Mouse (Mus musculus) hindbrain, postnatal 0 days (tissue): ENCODE measurements around the gene Dapk2. TPM values are rescaled to one million over a fixed set of nuclear protein-coding genes. Genes with fewer than 3 reads are reported as not detected.
A peak's percentile ranks its signal among the peaks of the same experiment; 100 is the strongest.

Source experiments
- ATAC-seq: fragments of 200-750 bp; cut with Nextera tagmentation; 2 replicates; pipeline ENCODE4 v1.8.0; 2017; ENCODE audit warnings: mild to moderate bottlenecking, moderate TSS enrichment, moderate library complexity
- DNase-seq: peaks from one replicate; pipeline ENCODE4 v3.0.0-alpha.2; 2015; ENCODE audit warnings: low spot score
- H3K27ac ChIP-seq: fragments of 300-500 bp; sonication (generic); 2 replicates; pipeline ENCODE4 v1.5.1; 2014; ENCODE audit warnings: mild to moderate bottlenecking
- H3K27me3 ChIP-seq: fragments of 300-500 bp; sonication (generic); 2 replicates; pipeline ENCODE4 v1.6.1; 2014; ENCODE audit warnings: low read length, mixed read lengths; ENCODE audit not compliant: insufficient read depth
- H3K36me3 ChIP-seq: fragments of 300-500 bp; sonication (generic); 2 replicates; pipeline ENCODE4 v1.6.1; 2014; ENCODE audit warnings: low read length, mixed read lengths; ENCODE audit not compliant: insufficient read depth
- H3K4me1 ChIP-seq: fragments of 300-500 bp; sonication (generic); 2 replicates; pipeline ENCODE4 v1.6.1; 2014; ENCODE audit warnings: antibody characterized with exemption, low read length, mixed read lengths; ENCODE audit not compliant: insufficient read depth
- H3K4me2 ChIP-seq: fragments of 300-500 bp; sonication (generic); 2 replicates; pipeline ENCODE4 v1.6.1; 2014; ENCODE audit warnings: low read depth, mild to moderate bottlenecking, low read length, moderate library complexity, mixed read lengths
- H3K4me3 ChIP-seq: fragments of 300-500 bp; sonication (generic); 2 replicates; pipeline ENCODE4 v1.5.1; 2014; ENCODE audit warnings: low read length
- H3K9ac ChIP-seq: fragments of 300-500 bp; sonication (generic); replicated peaks from 2 replicates; pipeline ENCODE4 v1.6.1; 2014; ENCODE audit warnings: mild to moderate bottlenecking, low read length, moderate library complexity, mixed read lengths
- H3K9me3 ChIP-seq: fragments of 300-500 bp; sonication (generic); 2 replicates; pipeline ENCODE4 v1.6.1; 2016; ENCODE audit warnings: low read length, mixed read lengths
- CTCF ChIP-seq: IDR thresholded peaks from 2 replicates; pipeline ENCODE4 v1.5.1; 2016; ENCODE audit warnings: antibody characterized with exemption, control low read depth, low read depth
- whole genome bisulfite sequencing: fragments of 180-500 bp; shearing (Covaris S2); extraction: QIAGEN DNeasy Blood & Tissue Kit; methylation state at CpG from one replicate; pipeline ENCODE4 v1.1.7; 2014; 5-methylcytosine and 5-hydroxymethylcytosine counted together
- polyA plus RNA-seq: library from polyadenylated mRNA; unstranded; fragments of >200 nt; fragmentation: Nextera tagmentation; extraction: Ambion mirVana; gene quantifications from 2 replicates; pipeline ENCODE4 v1.2.1, GENCODE M21; 2015
- total RNA-seq: library from RNA; depleted of rRNA; stranded (reverse); fragments of >200 nt; gene quantifications from 2 replicates; pipeline ENCODE4 v1.2.3, GENCODE M21; 2014

Gene Dapk2
- total and polyA plus RNA-seq, 2 experiments from 2014 or later, result 0.21 to 0.55 TPM

GRCm38 (mm10) chr9:66196561-66196960, 38.5 kb downstream of the Dapk2 start:
- WGBS, result 75% methylated on average over 3 of the region's 3 CpGs
- no peak overlapping the region for H3K27ac ChIP-seq
- ATAC-seq, result no peak

GRCm38 (mm10) chr9:66198533-66198932, 40.5 kb downstream of the Dapk2 start:
- no peak for DNase-seq
- WGBS, result 96% methylated on average over 1 of the region's 1 CpGs

More at GRCm38 (mm10) chr9:66196561-66196960, 38.5 kb downstream of the Dapk2 start:
- no peak for TF ChIP-seq CTCF
- Histone ChIP-seq H3K4me2 (no peak overlapping the region), H3K27me3 (no peaks in the 10 kb centered on the region), H3K4me1 (no peaks in the 10 kb centered on the region), H3K36me3 (no peaks in the 10 kb centered on the region), H3K9me3 (no peaks in the 10 kb centered on the region), H3K9ac (no peak overlapping the region), H3K4me3 (no peak overlapping the region)
- DNase-seq, result no peak

GRCm38 (mm10) chr9:66199657-66200410, 41.8 kb downstream of the Dapk2 start:
- Histone ChIP-seq H3K4me3 (no peak overlapping the region), H3K4me2 (no peak overlapping the region), H3K36me3 (no peaks in the 10 kb centered on the region), H3K9ac (no peak overlapping the region), H3K9me3 (no peaks in the 10 kb centered on the region), H3K27me3 (no peaks in the 10 kb centered on the region), H3K27ac (no peak overlapping the region), H3K4me1 (no peaks in the 10 kb centered on the region)
- ATAC-seq (no peak), DNase-seq (no peak)
- no peak for TF ChIP-seq CTCF
- 75% methylated on average over 14 of the region's 14 CpGs for WGBS

More at GRCm38 (mm10) chr9:66198533-66198932, 40.5 kb downstream of the Dapk2 start:
- TF ChIP-seq CTCF, result no peak
- Histone ChIP-seq H3K9ac (no peak overlapping the region), H3K4me1 (no peaks in the 10 kb centered on the region), H3K4me3 (no peak overlapping the region), H3K4me2 (no peak overlapping the region), H3K9me3 (no peaks in the 10 kb centered on the region), H3K27me3 (no peaks in the 10 kb centered on the region), H3K36me3 (no peaks in the 10 kb centered on the region), H3K27ac (no peak overlapping the region)
- ATAC-seq, result no peak

- ATAC-seq, result no peak
- Histone ChIP-seq H3K4me1 (no peaks in the 10 kb centered on the region), H3K9ac (no peak overlapping the region), H3K36me3 (no peaks in the 10 kb centered on the region), H3K27ac (no peak overlapping the region), H3K9me3 (no peaks in the 10 kb centered on the region), H3K27me3 (no peaks in the 10 kb centered on the region), H3K4me3 (no peak overlapping the region), H3K4me2 (no peak overlapping the region)
- no peak for DNase-seq
- WGBS, result 78% methylated on average over 5 of the region's 5 CpGs
- TF ChIP-seq CTCF, result no peak
These were observed 42.4 kb downstream of the Dapk2 start for GRCm38 (mm10) chr9:66200411-66200789.

- TF ChIP-seq CTCF, result no peak
- Histone ChIP-seq H3K4me1 (no peaks in the 10 kb centered on the region), H3K27me3 (no peaks in the 10 kb centered on the region), H3K27ac (no peak overlapping the region), H3K36me3 (no peaks in the 10 kb centered on the region), H3K4me2 (no peak overlapping the region), H3K9ac (no peak overlapping the region), H3K9me3 (no peaks in the 10 kb centered on the region), H3K4me3 (no peak overlapping the region)
- WGBS, result 74% methylated on average over 6 of the region's 6 CpGs
- DNase-seq, result no peak
- ATAC-seq, result no peak
These were observed 43.6 kb downstream of the Dapk2 start for GRCm38 (mm10) chr9:66201665-66202064.

- no peak for ATAC-seq
These were observed 44.4 kb downstream of the Dapk2 start for GRCm38 (mm10) chr9:66202463-66202862.

GRCm38 (mm10) chr9:66205702-66206101, 47.7 kb downstream of the Dapk2 start:
- Histone ChIP-seq H3K4me1 (no peaks in the 10 kb centered on the region; the same call in 1 of the 2 replicates), H3K9ac (no peak overlapping the region), H3K4me3 (no peak overlapping the region), H3K27ac (no peak overlapping the region), H3K36me3 (no peaks in the 10 kb centered on the region), H3K27me3 (no peaks in the 10 kb centered on the region), H3K4me2 (no peak overlapping the region), H3K9me3 (no peaks in the 10 kb centered on the region)
- no peak for TF ChIP-seq CTCF
- WGBS, result 78% methylated on average over 9 of the region's 9 CpGs
- no peak for ATAC-seq
- DNase-seq, result peak; percentile 15

More at GRCm38 (mm10) chr9:66202463-66202862, 44.4 kb downstream of the Dapk2 start:
- Histone ChIP-seq H3K27ac (no peak overlapping the region), H3K9me3 (no peaks in the 10 kb centered on the region), H3K4me3 (no peak overlapping the region), H3K4me1 (no peaks in the 10 kb centered on the region), H3K36me3 (no peaks in the 10 kb centered on the region), H3K27me3 (no peaks in the 10 kb centered on the region), H3K4me2 (no peak overlapping the region), H3K9ac (no peak overlapping the region)
- DNase-seq, result no peak
- 80% methylated on average over 7 of the region's 7 CpGs for WGBS
- TF ChIP-seq CTCF, result no peak
